Mouse (Mus musculus): ENCODE measurements at regions not wholly inside any gene's neighbourhood (a gene's known extent, or its start where the extent isn't known, plus 50 kb on each side); places are given as distances from the start of the nearest gene placed in this dataset.

GRCm38 (mm10) chr1:186460742-186461141 lies 245.0 kb downstream of the Tgfb2 start:
- no peak for TF ChIP-seq CTCF (conservative IDR thresholded peaks at IDR 0.05; ENCODE audit: low read length)
- no peak for TF ChIP-seq POU5F1 (IDR thresholded peaks at IDR 0.05; ENCODE audit: borderline replicate concordance, low read length)
